Mouse (Mus musculus): ENCODE results near the gene Ngef.

DNA sequence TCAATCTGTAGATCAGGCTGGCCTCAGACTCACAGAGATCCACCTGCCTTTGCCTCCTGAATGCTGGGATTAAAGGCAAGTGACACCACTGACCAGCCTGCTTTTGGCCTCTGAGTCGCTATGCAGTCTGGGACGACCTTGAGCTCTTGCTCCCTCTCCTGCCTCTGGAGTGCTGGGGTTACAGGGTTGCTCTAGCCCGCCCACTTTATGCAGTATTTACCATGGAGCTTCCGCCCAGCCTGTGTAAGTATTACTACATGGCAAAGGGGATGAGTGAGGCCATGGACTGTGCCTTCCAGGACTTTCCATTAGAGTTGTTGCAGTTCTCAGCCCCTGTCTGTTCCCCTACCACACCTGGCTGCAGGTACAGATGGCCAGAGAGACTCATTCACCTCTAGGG, 41.3 kb downstream of the Ngef start:
- TF ChIP-seq POLR2A (IDR thresholded peaks at IDR 0.05; ENCODE audit: low read depth, low read length) (no peak), CTCF (conservative IDR thresholded peaks at IDR 0.05; ENCODE audit: insufficient read depth, insufficient read length, low read depth, low read length) (no peak)
